Mouse (Mus musculus) left cerebral cortex, adult 6 months (tissue): ENCODE measurements around the gene Mgat4d. TPM values are rescaled to one million over a fixed set of nuclear protein-coding genes. Genes with fewer than 3 reads are reported as not detected.

Experiments
- long read RNA-seq, 2 experiments: library from polyadenylated mRNA; unstranded; transcript quantifications; one replicate each; pipeline ENCODE4 v2.0.0; 2019 to 2020
- polyA plus RNA-seq: library from polyadenylated mRNA; unstranded; fragments of <200 nt; fragmentation: Nextera tagmentation; gene quantifications from 2 replicates; pipeline ENCODE4 v1.2.3, GENCODE M21; 2021

The Mgat4d gene
- polyA plus RNA-seq: not detected in 2 replicates
- long read RNA-seq, experiment 1: 0 reads
- long read RNA-seq, experiment 2: 0 reads

DNA sequence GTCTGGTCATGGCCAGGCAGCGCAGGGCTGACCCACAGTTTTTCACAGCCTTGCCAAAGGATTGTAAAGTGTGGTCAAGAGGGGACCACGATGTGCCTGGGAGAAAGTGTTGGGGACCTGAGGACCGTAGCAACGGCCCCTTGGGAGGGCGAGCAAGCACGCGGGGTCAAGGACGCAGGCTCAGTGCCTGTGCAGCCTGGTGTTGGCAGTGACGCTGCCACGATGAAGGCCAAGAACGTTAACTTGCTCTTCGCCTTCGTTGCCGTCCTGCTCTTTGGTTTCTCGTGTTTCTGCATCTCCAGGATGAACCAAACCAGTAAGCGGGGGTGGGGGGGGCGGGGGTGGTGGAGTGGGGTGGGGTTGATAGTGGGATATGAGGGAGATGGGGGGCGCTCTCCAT lies at the start of gene Mgat4d:
Gene Mgat4d (plus strand): TSS at position 209 of the 400 bp plus-strand sequence.

DNA sequence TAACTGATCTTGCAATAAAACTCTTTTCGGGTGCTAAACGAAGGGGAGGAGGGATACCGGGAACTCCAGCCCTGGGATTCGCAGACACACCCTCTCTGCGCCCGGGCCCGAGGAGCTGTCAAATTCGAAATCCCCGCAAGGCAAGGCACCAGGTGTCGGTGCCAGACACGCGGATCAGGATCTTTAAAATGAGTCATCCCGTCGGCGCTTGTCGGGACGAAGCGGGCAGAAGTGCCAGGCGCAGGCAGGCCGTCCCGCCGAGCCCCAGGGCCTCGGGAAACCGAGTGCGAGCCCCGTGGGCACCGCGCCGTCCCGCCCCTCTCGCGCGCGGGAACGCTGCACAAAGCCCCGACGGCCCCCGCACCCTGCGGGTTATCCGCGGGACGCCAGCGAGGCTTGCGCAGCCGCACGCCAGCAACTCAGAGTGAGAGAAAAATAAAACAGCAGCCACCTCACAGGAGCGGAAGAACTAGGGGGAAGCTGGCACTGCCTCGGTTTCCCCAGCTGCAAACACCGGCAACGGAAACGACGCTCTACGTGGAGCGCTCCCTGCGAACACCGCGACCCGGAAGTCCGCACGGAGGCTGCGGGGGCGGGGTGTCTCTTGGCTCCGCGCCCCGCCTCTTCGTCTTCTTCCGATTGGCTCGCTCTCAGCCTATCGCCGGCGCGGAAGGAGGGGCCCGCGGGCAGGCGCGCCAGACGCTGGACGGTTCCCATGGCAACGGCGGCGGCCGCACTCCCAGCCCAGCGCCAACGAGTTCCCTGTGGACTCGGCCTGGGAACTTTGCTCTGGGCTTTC lies 16.2 kb upstream of the Mgat4d start, which contains the start of gene Elmod2:
Gene Elmod2 (minus strand): TSS at position 588 of the 799 bp plus-strand sequence.

DNA sequence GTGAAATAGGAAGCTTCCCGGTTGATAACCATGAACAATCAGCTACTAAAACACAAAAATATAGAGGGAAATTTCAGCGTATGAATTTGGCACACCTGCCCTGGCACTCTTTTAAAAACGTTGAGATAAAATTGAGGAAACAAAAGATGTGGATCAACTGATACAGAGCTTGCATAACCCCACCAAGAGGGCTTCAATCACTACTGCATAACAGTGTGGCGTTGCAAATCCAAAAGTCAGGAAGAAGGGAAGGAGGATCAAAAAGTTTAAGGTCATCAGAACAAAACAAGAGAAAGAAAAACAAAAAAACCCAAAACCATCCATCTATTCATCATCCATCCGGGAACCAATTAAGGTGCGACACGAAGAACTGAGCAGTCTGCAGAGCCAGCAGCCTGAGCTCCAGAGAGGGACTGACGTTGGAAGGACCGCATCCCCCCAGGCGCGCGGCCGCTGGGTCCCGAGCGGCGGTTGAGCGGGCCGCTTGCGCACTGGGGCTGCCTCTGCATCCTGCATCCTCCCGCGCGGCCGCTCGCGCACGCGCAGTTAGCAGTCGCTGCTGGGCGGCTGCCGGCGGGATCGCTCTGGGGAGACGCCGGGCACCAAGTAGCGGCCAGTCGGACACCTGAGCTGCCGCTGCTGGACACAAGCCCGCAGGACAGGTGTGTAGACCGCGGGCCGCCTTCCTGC lies 41.2 kb downstream of the Mgat4d start, which contains the start of gene Clgn:
Gene Clgn (plus strand): TSS at position 552 of the 690 bp plus-strand sequence.

Other genes with a start within 250 kb of the Mgat4d start
- 5.7 and 7.3 TPM in 2 replicates for gene Tbc1d9, start 183.1 kb upstream of the Mgat4d start, polyA plus RNA-seq
- 4.5 and 9.0 TPM in 2 replicates for gene Gm10645, start 182.3 kb upstream of the Mgat4d start, polyA plus RNA-seq
- not detected in 2 replicates for gene Ucp1, start 58.1 kb upstream of the Mgat4d start, polyA plus RNA-seq
- gene Elmod2, start 16.0 kb upstream of the Mgat4d start, polyA plus RNA-seq: 4.2 and 4.3 TPM in 2 replicates
- gene Clgn, start 41.4 kb downstream of the Mgat4d start, polyA plus RNA-seq: 2.8 and 3.6 TPM in 2 replicates
- 380 and 458 TPM in 2 replicates for gene Scoc, start 109.9 kb downstream of the Mgat4d start, polyA plus RNA-seq
- not detected in 2 replicates for gene Olfr370, start 187.3 kb downstream of the Mgat4d start, polyA plus RNA-seq
- 610 and 651 TPM in 2 replicates for gene Ndufb7, start 218.2 kb downstream of the Mgat4d start, polyA plus RNA-seq